Mouse (Mus musculus) bone marrow, adult 2 months (tissue): ENCODE results near the gene Dgcr2.

Experiments
- CTCF ChIP-seq: fragments of 200-500 bp; IDR thresholded peaks from 2 replicates; pipeline ENCODE4 v1.5.1; 2011; ENCODE audit warnings: low read length, control low read depth; ENCODE audit not compliant: control insufficient read depth, insufficient read depth
- POLR2A ChIP-seq: fragments of 200-500 bp; IDR thresholded peaks from 2 replicates; pipeline ENCODE4 v1.6.1; 2011; ENCODE audit warnings: low read depth, mild to moderate bottlenecking, control low read depth, low read length, borderline replicate concordance; ENCODE audit not compliant: control insufficient read depth

- TF ChIP-seq POLR2A (no peak), CTCF (no peak)
Observed at GRCm38 (mm10) chr16:17931906-17932460, 33.6 kb upstream of the Dgcr2 start.
